Mouse (Mus musculus): ENCODE measurements around the gene 1700092M07Rik. TPM values are rescaled to one million over a fixed set of nuclear protein-coding genes. Genes with fewer than 3 reads are reported as not detected.
"Not testable (repeated sequence)": the region's sequence is repeated elsewhere in the genome, so short reads cannot be mapped to it uniquely, and the experiment has no call there.

The 1700092M07Rik gene
- polyA plus RNA-seq, 1 experiment from 2014 or later = 2.3 TPM

GRCm38 (mm10) chr19:8721378-8721777, 19.1 kb upstream of the 1700092M07Rik start:
- H3K27ac ChIP-seq = peak overlapping the region; percentile 97
- H3K4me1 ChIP-seq = peaks cover 72% of the 10 kb centered on the region

DNA sequence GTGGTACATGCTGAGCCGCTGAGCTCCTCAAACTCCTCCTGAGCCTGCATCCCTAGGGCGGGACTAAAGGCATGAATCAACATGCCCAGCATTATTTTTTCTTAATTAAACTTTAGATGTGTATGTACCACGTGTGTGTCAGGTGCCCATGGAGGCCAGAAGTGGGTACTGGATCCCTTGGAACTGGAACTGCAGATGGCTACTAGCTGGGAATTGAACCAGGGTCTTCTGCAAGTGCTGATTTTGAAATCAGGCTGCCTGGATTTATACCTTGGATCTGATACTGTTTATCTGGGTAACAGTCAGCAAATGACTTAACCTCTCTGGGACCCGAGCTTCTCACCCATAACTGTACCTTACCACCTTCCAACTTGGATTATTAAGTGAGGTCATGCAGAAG, 18.5 kb upstream of the 1700092M07Rik start:
- Histone ChIP-seq H3K4me3 (peak overlapping the region; percentile 77), H3K27ac (peak overlapping the region; percentile 97), H3K4me2 (peak overlapping the region; percentile 74), H3K27me3 (replicated peaks) (no peaks in the 10 kb centered on the region), H3K9me3 (replicated peaks) (no peaks in the 10 kb centered on the region), H3K4me1 (peaks cover 71% of the 10 kb centered on the region), H3K9ac (peak overlapping the region; percentile 76), H3K36me3 (peaks cover 31% of the 10 kb centered on the region)
- ATAC-seq = no peak
- 41% methylated on average over 4 of the region's 4 CpGs for WGBS (ENCODE audit: insufficient replicate concordance)

More at GRCm38 (mm10) chr19:8721378-8721777, 19.1 kb upstream of the 1700092M07Rik start:
- Histone ChIP-seq H3K9me3 (replicated peaks) (no peaks in the 10 kb centered on the region), H3K9ac (peak overlapping the region; percentile 76), H3K4me2 (peak overlapping the region; percentile 74), H3K36me3 (peaks cover 25% of the 10 kb centered on the region), H3K4me3 (peak overlapping the region; percentile 77), H3K27me3 (replicated peaks) (no peaks in the 10 kb centered on the region)
- no peak for ATAC-seq
- 51% methylated on average over 1 of the region's 1 CpGs for WGBS (ENCODE audit: insufficient replicate concordance)

- Histone ChIP-seq H3K27me3 (replicated peaks) (no peaks in the 10 kb centered on the region), H3K9ac (peak overlapping the region; percentile 76), H3K36me3 (peaks cover 32% of the 10 kb centered on the region), H3K4me3 (peak overlapping the region; percentile 77), H3K27ac (peak overlapping the region; percentile 97), H3K4me1 (peaks cover 65% of the 10 kb centered on the region), H3K4me2 (peak overlapping the region; percentile 74), H3K9me3 (replicated peaks) (no peaks in the 10 kb centered on the region)
- under 1% methylated on average over 5 of the region's 5 CpGs for WGBS (ENCODE audit: insufficient replicate concordance)
- peak; percentile 6 for ATAC-seq
Measured at GRCm38 (mm10) chr19:8722559-8722906, 18.0 kb upstream of the 1700092M07Rik start.

- Histone ChIP-seq H3K4me1 (peaks cover 60% of the 10 kb centered on the region), H3K4me2 (peak within 1 kb of the TSS; percentile 76), H3K27ac (peak within 1 kb of the TSS; percentile 97), H3K4me3 (peak within 1 kb of the TSS; percentile 77), H3K36me3 (peaks cover 32% of the 10 kb centered on the region), H3K9ac (peak within 1 kb of the TSS; percentile 88), H3K27me3 (replicated peaks) (no peaks in the 10 kb centered on the region), H3K9me3 (replicated peaks) (no peaks in the 10 kb centered on the region)
- peak; percentile 94 for ATAC-seq
- under 1% methylated on average over 50 of the region's 50 CpGs for WGBS (ENCODE audit: insufficient replicate concordance)
Measured at GRCm38 (mm10) chr19:8722907-8723573, 17.5 kb upstream of the 1700092M07Rik start, which contains the start of gene Slc3a2. Gene Slc3a2 (minus strand): TSS chr19:8723369.

- WGBS (ENCODE audit: insufficient replicate concordance) = under 1% methylated on average over 20 of the region's 20 CpGs
- Histone ChIP-seq H3K4me2 (peak overlapping the region; percentile 76), H3K27ac (peak overlapping the region; percentile 97), H3K36me3 (peaks cover 32% of the 10 kb centered on the region), H3K27me3 (replicated peaks) (no peaks in the 10 kb centered on the region), H3K4me1 (peaks cover 53% of the 10 kb centered on the region), H3K9me3 (replicated peaks) (no peaks in the 10 kb centered on the region), H3K4me3 (peak overlapping the region; percentile 77), H3K9ac (peak overlapping the region; percentile 88)
- no peak for ATAC-seq
Measured at GRCm38 (mm10) chr19:8723574-8724346, 16.8 kb upstream of the 1700092M07Rik start.

DNA sequence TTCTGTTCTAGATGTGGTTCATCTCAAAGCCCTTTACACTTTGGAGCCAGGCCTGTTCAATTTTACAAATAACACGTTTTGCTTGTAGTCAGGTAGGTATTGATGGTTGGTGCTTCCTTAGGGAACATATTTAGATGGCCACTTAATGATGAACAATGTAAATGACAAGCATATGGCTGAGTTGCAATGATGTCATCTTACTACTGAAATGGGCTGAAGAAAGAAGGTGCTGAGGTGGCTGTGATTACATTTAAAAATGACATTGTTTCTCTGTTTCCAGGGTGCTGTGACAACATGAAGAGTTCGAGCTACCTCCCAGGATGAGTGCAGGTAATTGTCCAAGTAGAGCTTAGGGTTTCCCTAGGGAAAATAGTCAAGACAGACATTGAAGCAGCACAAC, 16.1 kb upstream of the 1700092M07Rik start:
- no peak for ATAC-seq
- 0% methylated on average over 2 of the region's 2 CpGs for WGBS (ENCODE audit: insufficient replicate concordance)

DNA sequence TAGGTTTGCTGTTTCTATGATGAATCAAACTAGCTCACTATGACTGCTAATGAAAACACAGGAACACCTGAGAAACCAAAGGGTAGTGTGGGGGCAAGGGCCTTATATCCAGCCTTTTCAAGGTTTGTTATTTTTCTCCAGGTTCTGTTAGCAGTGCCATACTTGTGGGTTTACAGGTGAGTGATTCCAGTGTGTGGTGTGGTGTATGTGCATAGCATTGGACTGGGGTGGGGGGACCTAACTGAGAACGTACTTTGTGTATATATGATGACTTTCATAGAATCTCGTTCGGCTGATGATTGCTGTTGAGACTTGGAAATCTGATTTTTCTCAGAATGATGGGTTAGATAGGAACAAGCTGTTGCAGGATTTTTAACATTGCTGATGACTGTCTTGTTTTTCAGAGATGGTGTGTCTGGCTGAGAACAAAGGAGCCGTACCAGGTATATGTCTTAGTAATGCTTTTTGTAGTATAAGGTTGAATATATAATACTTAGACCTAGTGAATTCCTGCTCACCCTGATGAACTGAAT, 15.4 kb upstream of the 1700092M07Rik start:
- Histone ChIP-seq H3K36me3 (peaks cover 32% of the 10 kb centered on the region), H3K9ac (peak overlapping the region; percentile 88), H3K9me3 (replicated peaks) (no peaks in the 10 kb centered on the region), H3K4me3 (peak overlapping the region; percentile 77), H3K4me1 (peaks cover 47% of the 10 kb centered on the region), H3K27me3 (replicated peaks) (no peaks in the 10 kb centered on the region), H3K4me2 (peak overlapping the region; percentile 76), H3K27ac (peak overlapping the region; percentile 97)
- 36% methylated on average over 4 of the region's 4 CpGs for WGBS (ENCODE audit: insufficient replicate concordance)
- ATAC-seq = no peak

More for the DNA sequence above, 16.1 kb upstream of the 1700092M07Rik start:
- Histone ChIP-seq H3K27ac (peak overlapping the region; percentile 97), H3K27me3 (replicated peaks) (no peaks in the 10 kb centered on the region), H3K4me2 (peak overlapping the region; percentile 76), H3K4me1 (peaks cover 50% of the 10 kb centered on the region), H3K9ac (peak overlapping the region; percentile 88), H3K4me3 (peak overlapping the region; percentile 77), H3K9me3 (replicated peaks) (no peaks in the 10 kb centered on the region), H3K36me3 (peaks cover 32% of the 10 kb centered on the region)

GRCm38 (mm10) chr19:8726609-8727390, 13.7 kb upstream of the 1700092M07Rik start:
- H3K4me1 ChIP-seq = peaks cover 31% of the 10 kb centered on the region
- H3K36me3 ChIP-seq = peaks cover 32% of the 10 kb centered on the region
- WGBS (ENCODE audit: insufficient replicate concordance) = 15% methylated on average over 3 of the region's 3 CpGs
- H3K9me3 ChIP-seq (replicated peaks) = no peaks in the 10 kb centered on the region
- peak overlapping the region; percentile 88 for H3K9ac ChIP-seq
- peak overlapping the region; percentile 76 for H3K4me2 ChIP-seq
- peak overlapping the region; percentile 42 for H3K27ac ChIP-seq
- no peaks in the 10 kb centered on the region for H3K27me3 ChIP-seq (replicated peaks)
- ATAC-seq = no peak
- peak overlapping the region; percentile 77 for H3K4me3 ChIP-seq

GRCm38 (mm10) chr19:8727495-8728114, 12.9 kb upstream of the 1700092M07Rik start:
- peak overlapping the region; percentile 42 for H3K27ac ChIP-seq
- 7% methylated on average over 5 of the region's 5 CpGs for WGBS (ENCODE audit: insufficient replicate concordance)

DNA sequence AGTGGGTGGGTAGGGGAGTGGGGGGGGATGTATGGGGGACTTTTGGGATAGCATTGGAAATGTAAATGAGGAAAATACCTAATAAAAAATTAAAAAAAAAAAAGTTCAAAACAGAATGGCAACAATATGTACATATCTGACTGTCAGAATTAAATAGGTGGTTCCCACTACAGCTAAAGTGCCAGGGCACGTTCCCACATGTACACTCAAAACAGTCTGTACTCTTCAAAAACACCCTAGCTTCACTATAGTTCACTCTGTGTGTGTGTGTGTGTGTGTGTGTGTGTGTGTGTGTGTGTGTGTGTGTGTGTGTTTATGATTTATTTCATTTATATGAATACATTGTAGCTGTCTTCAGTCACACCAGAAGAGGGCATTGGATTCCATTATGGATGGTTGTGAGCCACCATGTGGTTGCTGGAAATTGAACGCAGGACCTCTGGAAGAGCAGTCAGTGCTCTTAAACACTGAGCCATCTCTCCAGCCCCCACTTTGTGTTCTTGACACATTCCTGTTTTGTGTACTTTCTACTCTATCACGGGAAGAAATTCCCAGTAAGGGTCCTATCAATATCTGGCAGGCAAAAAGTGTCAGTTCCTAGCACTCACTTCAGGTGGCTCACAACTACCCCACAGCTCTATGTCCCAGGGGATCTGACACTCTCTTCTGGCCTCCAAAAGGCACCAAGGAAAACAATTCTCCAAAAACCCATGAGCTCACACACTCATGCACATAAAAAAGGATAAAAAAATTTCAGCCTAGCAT, 12.0 kb upstream of the 1700092M07Rik start:
- not testable (repeated sequence) for H3K4me3 ChIP-seq; H3K27ac ChIP-seq; H3K9me3 ChIP-seq (replicated peaks); H3K4me2 ChIP-seq; H3K9ac ChIP-seq; H3K27me3 ChIP-seq (replicated peaks); ATAC-seq
- 54% methylated on average over 3 of the region's 3 CpGs for WGBS (ENCODE audit: insufficient replicate concordance)
- H3K36me3 ChIP-seq = peaks cover 32% of the 10 kb centered on the region
- peaks cover 25% of the 10 kb centered on the region for H3K4me1 ChIP-seq

More at GRCm38 (mm10) chr19:8727495-8728114, 12.9 kb upstream of the 1700092M07Rik start:
- Histone ChIP-seq H3K9ac (peak overlapping the region; percentile 88; the same call in 1 of the 2 replicates), H3K27me3 (replicated peaks) (0 out of 2 replicates have a peak, but pooled peaks cover 3% of the 10 kb centered on the region), H3K4me2 (no peak overlapping the region), H3K9me3 (replicated peaks) (no peaks in the 10 kb centered on the region; the same call in 1 of the 2 replicates), H3K4me3 (no peak overlapping the region), H3K36me3 (peaks cover 32% of the 10 kb centered on the region), H3K4me1 (peaks cover 25% of the 10 kb centered on the region)
- ATAC-seq = no peak

Measured in liver, embryonic 12.5 days (tissue).